Mouse (Mus musculus): ENCODE measurements around the gene Tbx4.

GRCm38 (mm10) chr11:85887801-85888450 is 1.7 kb downstream of the Tbx4 start:
- no peak for TF ChIP-seq CTCF (IDR thresholded peaks at IDR 0.05)
- no peak for TF ChIP-seq EP300 (IDR thresholded peaks at IDR 0.05; ENCODE audit: insufficient read depth, low read depth, low read length)
- TF ChIP-seq POLR2A (IDR thresholded peaks at IDR 0.05; ENCODE audit: insufficient read depth, low read depth, low read length) = no peak

Measured in heart, adult 2 months (tissue).